8 mouse cellular contexts compared by ENCODE assay signal in genomic region chr17:26243471-26244100, GRCm38 (mm10). TPM values are rescaled to one million over a fixed set of nuclear protein-coding genes. Genes with fewer than 3 reads are reported as not detected.
DNase-seq lines count a peak whose midpoint lies in the region; ATAC-seq and TF ChIP-seq lines count a peak whose summit lies in the region.

No protein-coding gene starts in this region.

- peak overlapping the region; percentile 87 for H3K27ac ChIP-seq in left cerebral cortex, adult 2 months
- peak overlapping the region; percentile 66 for H3K27ac ChIP-seq in intestine, embryonic 14.5 days (ENCODE audit: low read depth)
- peak overlapping the region; percentile 78 for H3K27ac ChIP-seq in lung, embryonic 14.5 days (ENCODE audit: low read depth)
- peak overlapping the region; percentile 59 for H3K27ac ChIP-seq in olfactory bulb, adult 2 months (ENCODE audit: insufficient read depth, low read depth, low read length)

- H3K9me3 ChIP-seq in intestine, embryonic 14.5 days (ENCODE audit: control insufficient read depth, low read length), result no peaks in the 10 kb centered on the region
- no peaks in the 10 kb centered on the region for H3K9me3 ChIP-seq in lung, embryonic 14.5 days (ENCODE audit: low read depth, low read length)

- H3K4me1 ChIP-seq in intestine, embryonic 14.5 days (replicated peaks; ENCODE audit: control insufficient read depth, insufficient read depth, low read length), result peaks cover 8% of the 10 kb centered on the region; the same call in 1 of the 2 replicates
- 0 out of 2 replicates have a peak, but pooled peaks cover 3% of the 10 kb centered on the region for H3K4me1 ChIP-seq in lung, embryonic 14.5 days (ENCODE audit: insufficient read depth)
- peaks cover 6% of the 10 kb centered on the region for H3K4me1 ChIP-seq in olfactory bulb, adult 2 months (ENCODE audit: control insufficient read depth, insufficient read depth, low read length)

- H3K4me2 ChIP-seq in intestine, embryonic 14.5 days (ENCODE audit: low read length), result peak overlapping the region; percentile 72
- peak overlapping the region; percentile 79 for H3K4me2 ChIP-seq in lung, embryonic 14.5 days

- ATAC-seq in intestine, embryonic 14.5 days (replicated peaks; ENCODE audit: low FRiP score, low TSS enrichment, low read depth), result peak; percentile 84
- ATAC-seq in lung, embryonic 14.5 days (ENCODE audit: insufficient read depth), result peak; percentile 45

- no peaks in the 10 kb centered on the region for H3K36me3 ChIP-seq in intestine, embryonic 14.5 days (ENCODE audit: control insufficient read depth, insufficient read depth, low read length)
- no peaks in the 10 kb centered on the region for H3K36me3 ChIP-seq in lung, embryonic 14.5 days (ENCODE audit: insufficient read depth)

- H3K4me3 ChIP-seq in left cerebral cortex, adult 2 months, result peak overlapping the region; percentile 81
- H3K4me3 ChIP-seq in intestine, embryonic 14.5 days (ENCODE audit: low read depth, low read length), result peak overlapping the region; percentile 66
- peak overlapping the region; percentile 74 for H3K4me3 ChIP-seq in lung, embryonic 14.5 days (ENCODE audit: low read depth, low read length)
- H3K4me3 ChIP-seq in olfactory bulb, adult 2 months (ENCODE audit: insufficient read depth, low read depth, low read length), result peak overlapping the region; percentile 86

- peak; percentile 33 for TF ChIP-seq CTCF in left cerebral cortex, adult 2 months (IDR thresholded peaks at IDR 0.05)
- peak; percentile 39 for TF ChIP-seq CTCF in lung, embryonic 14.5 days (IDR thresholded peaks at IDR 0.05; ENCODE audit: low read depth)
- no peak for TF ChIP-seq CTCF in olfactory bulb, adult 2 months (IDR thresholded peaks at IDR 0.05; ENCODE audit: insufficient read depth, low read depth, low read length)

- peak overlapping the region; percentile 60 for H3K9ac ChIP-seq in intestine, embryonic 14.5 days (ENCODE audit: low read length)
- peak overlapping the region; percentile 68 for H3K9ac ChIP-seq in lung, embryonic 14.5 days

- peak in 1 of 2 experiments; percentile 61 for DNase-seq in left cerebral cortex, adult 2 months (ENCODE audit: extremely low spot score in 1 of 2, low spot score in 2 of 2)
- DNase-seq in left cerebral cortex, adult 9 months (ENCODE audit: low spot score in 2 of 2), result no peak
- DNase-seq in adrenal gland, postnatal 4 days (ENCODE audit: low spot score in 2 of 2), result peak; percentile 38 to 62
- peak; percentile 72 to 73 for DNase-seq in gastrocnemius, adult 8-10 months (ENCODE audit: low spot score in 2 of 2)
- no peak for DNase-seq in intestine, embryonic 14.5 days (ENCODE audit: low spot score)
- peak; percentile 66 for DNase-seq in lung, embryonic 14.5 days
- DNase-seq in urinary bladder, postnatal 36 days (ENCODE audit: low spot score in 2 of 2), result peak; percentile 52 to 81

- 1% methylated on average over 32 of the region's 32 CpGs for WGBS in intestine, embryonic 14.5 days
- WGBS in lung, embryonic 14.5 days, result under 1% methylated on average over 32 of the region's 32 CpGs
- WGBS in olfactory bulb, adult 2 months, result under 1% methylated on average over 32 of the region's 32 CpGs

- intact Hi-C loops in left cerebral cortex, adult 2 months (cut with DNase I), result loop anchor here (2.0 to 5.0 kb wide), 3 partner anchors 41 to 121 kb away; partner anchors contain the start of genes Axin1, Mrpl28 and Rgs11

- no peaks in the 10 kb centered on the region for H3K27me3 ChIP-seq in intestine, embryonic 14.5 days (replicated peaks; ENCODE audit: control insufficient read depth, insufficient read depth, low read length)
- H3K27me3 ChIP-seq in lung, embryonic 14.5 days (ENCODE audit: insufficient read depth, low read length), result no peaks in the 10 kb centered on the region

- TF ChIP-seq POLR2A in olfactory bulb, adult 2 months (IDR thresholded peaks at IDR 0.05; ENCODE audit: insufficient read depth, low read depth, low read length), result no peak

RNA-seq across cellular contexts. Expression of gene Fam234a, which starts 0.5 kb away (rescaled TPM):
- total RNA-seq in left cerebral cortex, adult 2 months (2021), result 10 to 100 TPM; 18.9 to 19.2 TPM
- 10 to 100 TPM; 90.2 to 99.6 TPM for total RNA-seq in adrenal gland, postnatal 4 days (2021)
- 10 to 100 TPM; 71.5 to 95.3 (median 87.8) TPM for total RNA-seq in gastrocnemius, adult 8-10 months (2022)
- 71.9 and 76.5 TPM in 2 replicates for polyA plus RNA-seq in intestine, embryonic 14.5 days (2014; fragmentation: Nextera tagmentation; extraction: Ambion mirVana)
- polyA plus RNA-seq in lung, embryonic 14.5 days (2014; fragmentation: Nextera tagmentation; extraction: Ambion mirVana), result 36.3 and 39.4 TPM in 2 replicates
- not detected in 2 replicates for polyA plus RNA-seq in olfactory bulb, adult 2 months (2012; ENCODE audit: insufficient read depth, insufficient read length, low replicate concordance, missing spikeins)

RNA-seq across cellular contexts. Expression of gene Luc7l, which starts 9.1 kb away (rescaled TPM):
- 10 to 100 TPM; 80.4 to 82.2 TPM for total RNA-seq in left cerebral cortex, adult 2 months (2021)
- total RNA-seq in adrenal gland, postnatal 4 days (2021), result 10 to 100 TPM; 80.8 to 85.2 TPM
- total RNA-seq in gastrocnemius, adult 8-10 months (2022), result 10 to 100 TPM in 3 of 4 experiments, 1 to 10 TPM in 1; 7.1 to 12.7 (median 11.2) TPM
- polyA plus RNA-seq in intestine, embryonic 14.5 days (2014; fragmentation: Nextera tagmentation; extraction: Ambion mirVana), result 99.6 and 105 TPM in 2 replicates
- polyA plus RNA-seq in lung, embryonic 14.5 days (2014; fragmentation: Nextera tagmentation; extraction: Ambion mirVana), result 97.7 and 104 TPM in 2 replicates
- polyA plus RNA-seq in olfactory bulb, adult 2 months (2012; ENCODE audit: insufficient read depth, insufficient read length, low replicate concordance, missing spikeins), result not detected in 2 replicates

RNA-seq across cellular contexts. Expression of gene Arhgdig, which starts 36.0 kb away (rescaled TPM):
- 10 to 100 TPM; 94.3 to 95.0 TPM for total RNA-seq in left cerebral cortex, adult 2 months (2021)
- 10 to 100 TPM; 14.8 to 31.9 TPM for total RNA-seq in adrenal gland, postnatal 4 days (2021)
- total RNA-seq in gastrocnemius, adult 8-10 months (2022), result under 1 TPM; 0.48 to 0.97 (median 0.70) TPM
- 21.4 and 29.0 TPM in 2 replicates for polyA plus RNA-seq in intestine, embryonic 14.5 days (2014; fragmentation: Nextera tagmentation; extraction: Ambion mirVana)
- 14.6 and 15.9 TPM in 2 replicates for polyA plus RNA-seq in lung, embryonic 14.5 days (2014; fragmentation: Nextera tagmentation; extraction: Ambion mirVana)
- not detected in 2 replicates for polyA plus RNA-seq in olfactory bulb, adult 2 months (2012; ENCODE audit: insufficient read depth, insufficient read length, low replicate concordance, missing spikeins)

RNA-seq across cellular contexts. Expression of gene Rgs11, which starts 40.8 kb away (rescaled TPM):
- 10 to 100 TPM; 41.9 to 52.7 TPM for total RNA-seq in left cerebral cortex, adult 2 months (2021)
- 10 to 100 TPM; 40.7 to 47.8 TPM for total RNA-seq in adrenal gland, postnatal 4 days (2021)
- under 1 TPM; 0.19 to 0.97 (median 0.45) TPM for total RNA-seq in gastrocnemius, adult 8-10 months (2022)
- polyA plus RNA-seq in intestine, embryonic 14.5 days (2014; fragmentation: Nextera tagmentation; extraction: Ambion mirVana), result 14.3 and 20.0 TPM in 2 replicates
- polyA plus RNA-seq in lung, embryonic 14.5 days (2014; fragmentation: Nextera tagmentation; extraction: Ambion mirVana), result 10.3 and 11.9 TPM in 2 replicates
- polyA plus RNA-seq in olfactory bulb, adult 2 months (2012; ENCODE audit: insufficient read depth, insufficient read length, low replicate concordance, missing spikeins), result not detected in 2 replicates

RNA-seq across cellular contexts. Expression of gene Pdia2, which starts 44.7 kb away (rescaled TPM):
- total RNA-seq in left cerebral cortex, adult 2 months (2021), result 1 to 10 TPM in 1 of 2 experiments, under 1 TPM in 1; 0.59 to 1.0 TPM
- 10 to 100 TPM in 1 of 2 experiments, 1 to 10 TPM in 1; 2.5 to 43.9 TPM for total RNA-seq in adrenal gland, postnatal 4 days (2021)
- total RNA-seq in gastrocnemius, adult 8-10 months (2022), result not detected
- 0.47 and 3.7 TPM in 2 replicates for polyA plus RNA-seq in intestine, embryonic 14.5 days (2014; fragmentation: Nextera tagmentation; extraction: Ambion mirVana)
- polyA plus RNA-seq in lung, embryonic 14.5 days (2014; fragmentation: Nextera tagmentation; extraction: Ambion mirVana), result 0.34 and 0.43 TPM in 2 replicates
- polyA plus RNA-seq in olfactory bulb, adult 2 months (2012; ENCODE audit: insufficient read depth, insufficient read length, low replicate concordance, missing spikeins), result not detected in 2 replicates

Comparison
In these comparisons a context has a peak if more than half of its experiments do, and no peak if none do; other contexts are left out.
1. DNase-seq: peak in adrenal gland, postnatal 4 days (2 of 2), gastrocnemius, adult 8-10 months (2 of 2), lung, embryonic 14.5 days (single experiment) and urinary bladder, postnatal 36 days (2 of 2); none in left cerebral cortex, adult 9 months (0 of 2) and intestine, embryonic 14.5 days (single experiment).
2. RNA of gene Luc7l, which starts 9.1 kb away (total RNA-seq): 80.8 to 85.2 TPM in adrenal gland, postnatal 4 days and 80.4 to 82.2 TPM in left cerebral cortex, adult 2 months; 7.1 to 12.7 TPM in gastrocnemius, adult 8-10 months; every median in the first group is over 4 times any median in the second.
3. RNA of gene Arhgdig, which starts 36.0 kb away (total RNA-seq): 94.3 to 95.0 TPM in left cerebral cortex, adult 2 months and 14.8 to 31.9 TPM in adrenal gland, postnatal 4 days; 0.48 to 0.97 TPM in gastrocnemius, adult 8-10 months; every median in the first group is over 4 times any median in the second.
4. Peak in every context shown above with its lines, with median percentiles within 50 percentile points of each other: H3K27ac ChIP-seq and H3K4me3 ChIP-seq.